Mouse (Mus musculus) embryonic facial prominence, embryonic 12.5 days (tissue): ENCODE results near the gene Vax1. TPM values are rescaled to one million over a fixed set of nuclear protein-coding genes. Genes with fewer than 3 reads are reported as not detected.

Source experiments
- ATAC-seq: fragments of 200-750 bp; cut with Nextera tagmentation; 2 replicates; pipeline ENCODE4 v1.8.0; 2017; ENCODE audit not compliant: insufficient number of reproducible peaks, insufficient read depth, low FRiP score, low TSS enrichment
- H3K27ac ChIP-seq: fragments of 300-500 bp; sonication (generic); 2 replicates; pipeline ENCODE4 v1.5.1; 2016; ENCODE audit warnings: mild to moderate bottlenecking
- H3K27me3 ChIP-seq: fragments of 300-500 bp; sonication (generic); 2 replicates; pipeline ENCODE4 v1.6.1; 2016; ENCODE audit warnings: mild to moderate bottlenecking, moderate library complexity
- H3K36me3 ChIP-seq: fragments of 300-500 bp; sonication (generic); 2 replicates; pipeline ENCODE4 v1.6.1; 2016; ENCODE audit warnings: mild to moderate bottlenecking
- H3K4me1 ChIP-seq: fragments of 300-500 bp; sonication (generic); 2 replicates; pipeline ENCODE4 v1.6.1; 2016
- H3K4me2 ChIP-seq: fragments of 300-500 bp; sonication (generic); replicated peaks from 2 replicates; pipeline ENCODE4 v1.6.1; 2016; ENCODE audit warnings: mild to moderate bottlenecking, moderate library complexity
- H3K4me3 ChIP-seq: fragments of 300-500 bp; sonication (generic); 2 replicates; pipeline ENCODE4 v1.5.1; 2016; ENCODE audit warnings: mild to moderate bottlenecking
- H3K9ac ChIP-seq: fragments of 300-500 bp; sonication (generic); 2 replicates; pipeline ENCODE4 v1.6.1; 2016; ENCODE audit warnings: mild to moderate bottlenecking, moderate library complexity
- H3K9me3 ChIP-seq: fragments of 300-500 bp; sonication (generic); 2 replicates; pipeline ENCODE4 v1.6.1; 2016; ENCODE audit warnings: mild to moderate bottlenecking, moderate library complexity
- WGBS: fragments of 180-500 bp; shearing (Covaris S2); methylation state at CpG from one replicate; pipeline ENCODE4 v1.1.7; 2016; 5-methylcytosine and 5-hydroxymethylcytosine counted together
- polyA plus RNA-seq: library from polyadenylated mRNA; unstranded; fragments of >200 nt; fragmentation: Nextera tagmentation; extraction: Ambion mirVana; gene quantifications from 2 replicates; pipeline ENCODE4 v1.2.1, GENCODE M21; 2016

Vax1 gene
- polyA plus RNA-seq, 1 experiment from 2014 or later: 1.1 TPM

DNA sequence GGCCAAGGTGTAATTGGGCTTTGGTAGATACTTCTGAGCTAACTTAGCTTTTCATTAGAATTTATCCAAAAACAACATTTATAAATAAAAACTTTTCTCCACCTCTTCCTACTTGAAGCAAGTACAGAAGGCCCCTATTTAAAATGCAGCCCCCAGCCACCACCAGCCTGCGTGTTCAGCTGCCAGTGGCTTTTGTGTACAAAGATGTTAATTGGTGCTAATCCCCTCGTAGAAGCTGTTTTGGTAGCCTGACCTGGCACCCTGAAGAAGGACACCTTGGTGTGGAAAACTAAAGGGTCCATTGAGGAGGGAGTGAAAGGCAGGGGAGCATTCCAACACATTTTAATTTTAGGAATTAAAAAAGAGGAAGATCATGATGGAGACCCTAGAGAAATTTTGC, 34.9 kb downstream of the Vax1 start:
- no peak overlapping the region for H3K4me3 ChIP-seq
- 0 out of 2 replicates have a peak, but pooled peaks cover 4% of the 10 kb centered on the region for H3K27me3 ChIP-seq
- no peak for ATAC-seq
- no peak overlapping the region for H3K4me2 ChIP-seq
- H3K27ac ChIP-seq: no peak overlapping the region
- no peak overlapping the region for H3K9ac ChIP-seq
- 23% methylated on average over 2 of the region's 2 CpGs for WGBS
- H3K4me1 ChIP-seq: no peaks in the 10 kb centered on the region
- no peaks in the 10 kb centered on the region for H3K9me3 ChIP-seq
- no peaks in the 10 kb centered on the region for H3K36me3 ChIP-seq

- 26% methylated on average over 11 of the region's 11 CpGs for WGBS
- H3K9me3 ChIP-seq: no peaks in the 10 kb centered on the region
- H3K4me3 ChIP-seq: no peak overlapping the region
- ATAC-seq: no peak
- no peaks in the 10 kb centered on the region for H3K4me1 ChIP-seq
- H3K27me3 ChIP-seq: 0 out of 2 replicates have a peak, but pooled peaks cover 4% of the 10 kb centered on the region
- no peaks in the 10 kb centered on the region for H3K36me3 ChIP-seq
- H3K4me2 ChIP-seq: no peak overlapping the region
- no peak overlapping the region for H3K9ac ChIP-seq
- no peak overlapping the region for H3K27ac ChIP-seq
Measured at GRCm38 (mm10) chr19:59133202-59133601, 36.7 kb downstream of the Vax1 start.

DNA sequence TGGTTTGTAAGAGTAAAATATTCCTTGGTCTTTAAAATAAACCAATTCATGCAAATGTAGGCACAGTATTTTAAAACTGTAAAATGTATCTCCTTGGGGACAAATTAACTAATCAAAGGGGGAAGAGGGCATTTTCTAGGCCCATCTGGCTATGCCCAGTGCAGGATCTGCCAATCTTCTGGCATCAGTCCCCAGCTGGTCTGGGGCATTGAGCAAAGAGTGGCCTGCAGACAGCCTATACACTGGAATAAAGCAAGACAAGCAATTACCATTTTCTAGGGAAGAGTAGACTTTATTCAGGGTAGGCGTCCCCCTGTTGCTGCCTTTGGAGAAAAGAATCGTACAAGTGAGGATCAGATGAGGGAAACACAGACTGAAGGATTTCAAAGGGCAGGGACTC, 40.2 kb downstream of the Vax1 start:
- no peak overlapping the region for H3K4me3 ChIP-seq
- no peaks in the 10 kb centered on the region for H3K4me1 ChIP-seq
- no peaks in the 10 kb centered on the region for H3K36me3 ChIP-seq
- no peak overlapping the region for H3K4me2 ChIP-seq
- H3K9me3 ChIP-seq: no peaks in the 10 kb centered on the region
- WGBS: 76% methylated on average over 2 of the region's 2 CpGs
- no peak overlapping the region for H3K9ac ChIP-seq
- H3K27ac ChIP-seq: no peak overlapping the region
- ATAC-seq: no peak
- H3K27me3 ChIP-seq: 0 out of 2 replicates have a peak, but pooled peaks cover 4% of the 10 kb centered on the region

- ATAC-seq: no peak
- H3K9me3 ChIP-seq: no peaks in the 10 kb centered on the region
- H3K27ac ChIP-seq: no peak overlapping the region
- no peaks in the 10 kb centered on the region for H3K36me3 ChIP-seq
- WGBS: 73% methylated on average over 8 of the region's 8 CpGs
- H3K4me3 ChIP-seq: no peak overlapping the region
- H3K9ac ChIP-seq: no peak overlapping the region
- no peak overlapping the region for H3K4me2 ChIP-seq
- no peaks in the 10 kb centered on the region for H3K4me1 ChIP-seq
- H3K27me3 ChIP-seq: 0 out of 2 replicates have a peak, but pooled peaks cover 4% of the 10 kb centered on the region
Measured at GRCm38 (mm10) chr19:59128531-59129204, 41.2 kb downstream of the Vax1 start.

- Histone ChIP-seq H3K27me3 (0 out of 2 replicates have a peak, but pooled peaks cover 4% of the 10 kb centered on the region), H3K36me3 (no peaks in the 10 kb centered on the region), H3K27ac (no peak overlapping the region), H3K4me2 (no peak overlapping the region), H3K9me3 (no peaks in the 10 kb centered on the region), H3K9ac (no peak overlapping the region), H3K4me1 (no peaks in the 10 kb centered on the region), H3K4me3 (no peak overlapping the region)
- 86% methylated on average over 3 of the region's 3 CpGs for WGBS
- no peak for ATAC-seq
Measured at GRCm38 (mm10) chr19:59127424-59127823, 42.4 kb downstream of the Vax1 start.

Other genes starting within 250 kb of the Vax1 start
- gene Eno4, start 226.6 kb downstream of the Vax1 start, polyA plus RNA-seq: 0.52 and 0.88 TPM in 2 replicates
- gene Hspa12a, start 226.4 kb downstream of the Vax1 start, polyA plus RNA-seq: 12.6 and 13.1 TPM in 2 replicates
- 4.6 and 4.7 TPM in 2 replicates for gene Shtn1, start 94.0 kb downstream of the Vax1 start, polyA plus RNA-seq
- gene Kcnk18, start 49.2 kb upstream of the Vax1 start, polyA plus RNA-seq: not detected in 2 replicates
- gene Slc18a2, start 90.8 kb upstream of the Vax1 start, polyA plus RNA-seq: 8.1 and 10.4 TPM in 2 replicates
- 5.6 and 24.4 TPM in 2 replicates for gene Rps12-ps3, start 152.2 kb upstream of the Vax1 start, polyA plus RNA-seq
- 17.0 and 18.8 TPM in 2 replicates for gene Pdzd8, start 175.7 kb upstream of the Vax1 start, polyA plus RNA-seq